Mouse (Mus musculus): ENCODE measurements at regions not wholly inside any gene's neighbourhood (a gene's known extent, or its start where the extent isn't known, plus 50 kb on each side); places are given as distances from the start of the nearest gene placed in this dataset.

- no peak for DNase-seq (ENCODE audit: low spot score in 2 of 2)
Measured at GRCm38 (mm10) chr15:61055017-61055609, 132.3 kb upstream of the A1bg start.

DNA sequence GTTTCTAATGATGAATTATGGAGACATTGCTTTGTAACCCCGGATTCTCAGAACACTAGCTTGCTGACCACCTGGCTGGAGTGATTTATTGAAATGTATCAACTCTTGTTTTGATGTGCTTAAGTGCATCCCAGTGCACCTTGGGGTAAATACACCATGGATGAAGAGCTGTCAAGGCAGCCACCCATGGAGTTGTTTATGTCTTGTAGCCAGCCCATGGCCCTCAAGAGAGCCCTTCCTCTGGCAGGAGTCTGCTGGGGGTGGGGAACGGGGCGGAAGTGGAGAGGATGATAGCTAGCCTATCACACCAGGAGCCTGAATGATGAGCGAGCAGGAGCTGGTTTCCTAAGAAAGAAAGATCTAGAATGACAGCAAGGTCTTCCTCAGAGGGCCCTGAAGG lies 128.6 kb upstream of the A1bg start:
- no peak for DNase-seq (ENCODE audit: low spot score in 2 of 2)

- DNase-seq (ENCODE audit: low spot score in 2 of 2), result no peak
Measured at GRCm38 (mm10) chr15:61009509-61009908, 86.7 kb upstream of the A1bg start.

DNA sequence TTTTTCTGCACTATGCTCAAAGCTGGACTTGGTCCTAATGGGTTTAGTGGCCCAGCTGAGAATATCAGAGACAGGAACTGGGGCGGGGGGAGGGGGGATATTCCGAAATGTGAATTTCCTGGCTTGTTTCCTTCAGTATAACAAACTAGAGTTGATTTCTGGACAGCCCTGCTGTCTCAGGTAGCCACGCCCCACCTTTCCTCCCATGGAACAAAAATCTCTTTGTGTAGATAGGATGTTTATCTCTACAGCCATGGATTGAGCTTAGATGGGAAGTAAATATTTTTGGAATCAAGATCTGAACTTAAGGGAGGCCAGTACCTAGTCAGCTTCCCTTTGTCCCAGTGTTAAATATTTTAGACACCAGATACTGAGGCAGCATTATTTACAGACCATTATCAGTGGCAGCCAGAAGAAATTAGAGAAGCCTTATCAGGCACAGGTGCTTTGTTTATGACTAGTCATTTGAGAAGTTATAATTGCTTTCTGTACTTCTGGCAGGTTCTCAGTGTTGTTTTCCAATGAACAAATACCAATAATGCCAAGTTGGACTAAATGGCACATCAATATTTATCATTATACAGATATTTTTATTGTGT lies 84.7 kb upstream of the A1bg start:
- no peak for DNase-seq (ENCODE audit: low spot score in 2 of 2)

DNA sequence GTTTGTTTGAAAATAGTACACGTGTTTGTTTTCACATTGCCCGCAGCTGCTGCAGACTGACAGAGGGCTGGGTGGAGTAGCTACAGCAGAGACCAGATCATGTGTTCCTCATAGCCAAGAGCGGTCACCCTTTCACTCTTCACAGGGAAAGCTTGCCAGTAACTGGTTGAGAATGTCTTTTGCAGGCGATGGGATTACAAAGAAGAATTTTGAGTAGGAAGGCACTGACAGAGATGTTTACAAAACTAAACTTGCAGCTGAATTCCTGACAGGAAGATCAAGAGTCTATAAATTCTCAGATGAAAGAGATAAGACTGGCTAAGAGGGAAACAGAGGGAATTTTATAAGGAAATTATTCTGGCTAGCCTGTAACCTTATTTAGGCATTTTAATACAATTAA lies 83.8 kb upstream of the A1bg start:
- DNase-seq (ENCODE audit: low spot score in 2 of 2), result no peak

- DNase-seq (ENCODE audit: low spot score in 2 of 2), result no peak
Measured at GRCm38 (mm10) chr15:60993971-60994690, 71.3 kb upstream of the A1bg start.

DNA sequence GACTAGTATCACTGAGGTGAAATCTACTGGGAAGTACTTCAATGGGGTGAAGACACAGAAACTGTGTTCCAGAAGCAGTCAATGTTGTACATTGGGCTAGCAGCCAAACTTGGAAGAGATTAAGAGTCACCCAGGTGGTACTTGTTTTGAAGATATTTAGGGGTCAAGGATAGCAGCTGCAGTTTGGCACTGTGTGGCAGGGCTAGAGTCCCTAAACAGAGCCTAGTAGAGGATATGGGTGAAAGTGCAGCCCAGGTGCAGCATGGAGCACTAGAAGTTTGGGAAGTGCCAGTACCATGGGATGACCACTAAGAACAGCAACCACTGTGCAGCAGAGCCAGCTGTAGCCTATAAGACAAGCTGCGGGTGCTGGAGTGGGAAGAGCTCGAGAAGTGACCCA lies 70.6 kb upstream of the A1bg start:
- DNase-seq (ENCODE audit: low spot score in 2 of 2), result no peak

DNA sequence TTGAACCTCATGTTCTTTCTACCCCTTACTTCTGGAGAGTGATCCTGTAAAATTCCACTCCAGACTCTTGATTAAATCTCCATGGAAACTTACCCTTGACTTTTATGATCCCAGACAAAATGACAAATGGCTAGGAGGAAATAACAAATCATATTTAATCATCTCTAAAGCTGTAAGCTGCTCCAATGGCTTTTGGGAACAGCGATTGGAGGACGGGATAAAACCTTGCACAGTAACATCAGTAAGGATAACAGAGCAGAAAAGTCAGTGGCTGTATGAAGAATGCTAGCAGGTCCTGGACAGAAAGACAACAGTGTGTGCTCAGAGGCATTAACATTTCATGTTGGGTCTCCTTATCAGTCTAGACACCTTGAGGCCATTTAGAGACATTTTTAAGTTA lies 59.8 kb upstream of the A1bg start:
- DNase-seq (ENCODE audit: low spot score in 2 of 2), result peak in 1 of 2 experiments; percentile 16

All from adrenal gland, adult 18-20 months (tissue).